Mouse (Mus musculus): ENCODE data around the gene Zfp715. TPM values are rescaled to one million over a fixed set of nuclear protein-coding genes. Genes with fewer than 3 reads are reported as not detected.

Gene Zfp715
- total RNA-seq (2012; rRNA removed): 9.8 and 10.9 TPM in 2 replicates
- total RNA-seq (2014; rRNA removed): 17.1 and 19.1 TPM in 2 replicates
- polyA plus RNA-seq (2012; ENCODE audit: insufficient read length, low read depth): 10.7 and 13.3 TPM in 2 replicates

DNA sequence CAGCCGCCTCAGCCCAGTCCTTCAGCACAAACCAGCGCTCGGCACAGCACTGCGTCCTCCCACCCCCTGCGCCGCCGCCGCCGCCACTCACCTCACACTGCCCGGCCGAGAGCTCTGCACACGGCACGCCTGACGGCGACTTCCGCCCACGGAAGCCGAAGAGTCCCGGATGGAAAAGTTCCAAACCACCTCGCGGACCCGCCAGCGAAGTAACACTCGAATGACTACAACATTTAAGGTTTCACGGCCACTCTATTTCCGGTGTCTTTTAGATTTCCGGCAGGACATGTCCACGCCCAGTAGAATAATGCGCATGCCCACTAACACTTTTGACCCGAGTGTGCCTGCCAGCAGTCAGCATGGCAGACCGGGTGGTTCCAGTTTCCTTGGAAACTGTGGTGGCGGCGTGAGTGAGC lies at the start of gene Zfp715:
Zfp715 (minus strand) TSS at position 282 of the 416 bp plus-strand sequence.
- TF ChIP-seq USF2 (conservative IDR thresholded peaks at IDR 0.05; ENCODE audit: low read depth, low read length) (no peak), POLR2A (IDR thresholded peaks at IDR 0.05; ENCODE audit: low read depth, low read length) (peak; percentile 85), MYC (IDR thresholded peaks at IDR 0.05; ENCODE audit: low read depth, low read length) (peak; percentile 52; the same call in 1 of the 2 replicates), IRF4 (IDR thresholded peaks at IDR 0.05; ENCODE audit: low read depth, low read length) (0 out of 2 replicates have a peak, but pooled peaks have one; percentile 15), PAX5 (IDR thresholded peaks at IDR 0.05; ENCODE audit: low read length) (no peak), NELFE (IDR thresholded peaks at IDR 0.05; ENCODE audit: low read depth, low read length) (peak; percentile 69; the same call in 1 of the 2 replicates), TBP (conservative IDR thresholded peaks at IDR 0.05; ENCODE audit: low read depth, low read length) (peak; percentile 79), BHLHE40 (IDR thresholded peaks at IDR 0.05; ENCODE audit: low read depth, low read length) (no peak), EP300 (IDR thresholded peaks at IDR 0.05; ENCODE audit: low read length) (no peak), HCFC1 (IDR thresholded peaks at IDR 0.05; ENCODE audit: low read depth, low read length) (peak; percentile 86), POLR2AphosphoS2 (IDR thresholded peaks at IDR 0.05; ENCODE audit: low read depth, low read length) (no peak), SMC3 (IDR thresholded peaks at IDR 0.05; ENCODE audit: low read depth, low read length) (no peak), KAT2A (IDR thresholded peaks at IDR 0.05; ENCODE audit: insufficient replicate concordance, low read length) (peak; percentile 70; the same call in 1 of the 2 replicates), TCF12 (IDR thresholded peaks at IDR 0.05; ENCODE audit: low read depth, low read length) (peak; percentile 75), MXI1 (IDR thresholded peaks at IDR 0.05; ENCODE audit: low read depth, low read length) (peak; percentile 82; the same call in 1 of the 2 replicates), UBTF (IDR thresholded peaks at IDR 0.05; ENCODE audit: low read depth, low read length) (no peak), NRF1 (IDR thresholded peaks at IDR 0.05; ENCODE audit: low read depth, low read length) (peak; percentile 84), MAX (IDR thresholded peaks at IDR 0.05; ENCODE audit: low read length) (peak; percentile 28; the same call in 1 of the 2 replicates), MEF2A (IDR thresholded peaks at IDR 0.05; ENCODE audit: borderline replicate concordance, low read depth, low read length) (no peak), SIN3A (IDR thresholded peaks at IDR 0.05; ENCODE audit: low read length) (peak; percentile 50), ELF1 (IDR thresholded peaks at IDR 0.05; ENCODE audit: low read depth, low read length) (peak; percentile 88), JUND (conservative IDR thresholded peaks at IDR 0.05; ENCODE audit: low read depth, low read length) (no peak)
- Histone ChIP-seq H3K27ac (ENCODE audit: insufficient read depth, low read depth) (peak within 1 kb of the TSS; percentile 44), H3K4me3 (replicated peaks in 1 of 3; ENCODE audit: low read depth in 2 of 3, low read length in 2 of 3, poor library complexity in 1 of 3) (peak within 1 kb of the TSS; percentile 80 to 98 (median 92)), H3K79me2 (replicated peaks; ENCODE audit: control insufficient read depth, extremely low read depth, insufficient read depth, poor library complexity, severe bottlenecking) (peaks cover 13% of the 10 kb centered on the region), H3K9me3 (replicated peaks; ENCODE audit: low read length) (no peaks in the 10 kb centered on the region), H3K4me2 (ENCODE audit: insufficient read depth, low read depth, poor library complexity, severe bottlenecking) (peak within 1 kb of the TSS; percentile 74), H3K4me1 (ENCODE audit: control insufficient read depth in 1 of 2, insufficient read depth in 2 of 2) (peaks cover 7 to 46% of the 10 kb centered on the region in 2 experiments), H3K9ac (ENCODE audit: insufficient read depth, low read depth) (peak within 1 kb of the TSS; percentile 64), H3K27me3 (replicated peaks) (no peaks in the 10 kb centered on the region), H3K36me3 (replicated peaks in 1 of 2; ENCODE audit: control insufficient read depth in 1 of 2, insufficient read depth in 1 of 2, low read length in 1 of 2) (peaks cover 14 to 28% of the 10 kb centered on the region in 2 experiments)
- in situ Hi-C loops (cut with MboI; ENCODE audit: low pct_ligation_motif_present, low pct_unique_long_range_greater_than_20kb, low sequenced_read_pairs): no loop called here
- dilution Hi-C loops (cut with MboI; ENCODE audit: extremely low pct_ligation_motif_present, extremely low pct_unique_long_range_greater_than_20kb, low sequenced_read_pairs): no loop called here
- DNase-seq (ENCODE audit: extremely low read depth): peak; percentile 97
